Comparison of ENCODE assay signal across 7 mouse cellular contexts in genomic region chr10:53379709-53380106, GRCm38 (mm10). TPM values are rescaled to one million over a fixed set of nuclear protein-coding genes. Genes with fewer than 3 reads are reported as not detected.
DNase-seq lines count a peak whose midpoint lies in the region; ATAC-seq and TF ChIP-seq lines count a peak whose summit lies in the region.

Cep85l (minus strand) TSS chr10:53379947.

- no peaks in the 10 kb centered on the region for H3K36me3 ChIP-seq in intestine, postnatal 0 days (ENCODE audit: control insufficient read depth, insufficient read depth)
- H3K36me3 ChIP-seq in midbrain, embryonic 10.5 days: no peaks in the 10 kb centered on the region

- H3K9me3 ChIP-seq in intestine, postnatal 0 days (ENCODE audit: control insufficient read depth): no peaks in the 10 kb centered on the region
- no peaks in the 10 kb centered on the region for H3K9me3 ChIP-seq in midbrain, embryonic 10.5 days (replicated peaks)

- under 1% methylated on average over 22 of the region's 31 CpGs for WGBS in intestine, postnatal 0 days
- WGBS in midbrain, embryonic 10.5 days: under 1% methylated on average over 31 of the region's 31 CpGs

- peak within 1 kb of the TSS; percentile 72 for H3K4me3 ChIP-seq in intestine, postnatal 0 days (ENCODE audit: low read depth, low read length)
- peak within 1 kb of the TSS; percentile 89 for H3K4me3 ChIP-seq in midbrain, embryonic 10.5 days

- H3K4me1 ChIP-seq in intestine, postnatal 0 days (replicated peaks; ENCODE audit: control insufficient read depth, insufficient read depth, low read length): 0 out of 2 replicates have a peak, but pooled peaks cover 4% of the 10 kb centered on the region
- H3K4me1 ChIP-seq in midbrain, embryonic 10.5 days: peaks cover 25% of the 10 kb centered on the region

- H3K27ac ChIP-seq in intestine, postnatal 0 days (ENCODE audit: low read depth, low read length): peak within 1 kb of the TSS; percentile 89
- peak within 1 kb of the TSS; percentile 94 for H3K27ac ChIP-seq in midbrain, embryonic 10.5 days (replicated peaks)

- peak; percentile 95 for DNase-seq in adrenal gland, postnatal 14 days
- DNase-seq in embryo, embryonic 9.5 days (ENCODE audit: extremely low spot score): peak; percentile 95
- DNase-seq in gastrocnemius, postnatal 4 days (ENCODE audit: low spot score in 2 of 2): peak; percentile 85 to 90
- DNase-seq in left cerebral cortex, postnatal 36 days (ENCODE audit: low spot score in 2 of 2): peak; percentile 86 to 90
- DNase-seq in midbrain, embryonic 10.5 days (ENCODE audit: low spot score): peak; percentile 93
- peak; percentile 81 to 86 for DNase-seq in right cerebral cortex, postnatal 36 days (ENCODE audit: low spot score in 2 of 2)

- H3K9ac ChIP-seq in intestine, postnatal 0 days (ENCODE audit: low read depth, low read length): peak within 1 kb of the TSS; percentile 87

- no peak for TF ChIP-seq CTCF in intestine, postnatal 0 days (IDR thresholded peaks at IDR 0.05; ENCODE audit: low read depth)

- H3K4me2 ChIP-seq in intestine, postnatal 0 days (replicated peaks; ENCODE audit: low read depth): peak within 1 kb of the TSS; percentile 87

- ATAC-seq in intestine, postnatal 0 days: peak; percentile 95

- intact Hi-C loops in left cerebral cortex, postnatal 36 days (cut with DNase I): loop anchor here (5.0 kb wide), 1 partner anchor 48 kb away; no protein-coding TSS in a partner anchor

- no peaks in the 10 kb centered on the region for H3K27me3 ChIP-seq in intestine, postnatal 0 days (replicated peaks; ENCODE audit: control insufficient read depth, insufficient read depth, low read length)
- no peaks in the 10 kb centered on the region for H3K27me3 ChIP-seq in midbrain, embryonic 10.5 days (ENCODE audit: low read depth, poor library complexity, severe bottlenecking)

RNA-seq across cellular contexts. Expression of gene Cep85l, which starts in this region (rescaled TPM):
- 17.3 and 18.0 TPM in 2 replicates for total RNA-seq in adrenal gland, postnatal 14 days (2021)
- total RNA-seq in gastrocnemius, postnatal 4 days (2021): 10 to 100 TPM; 35.9 to 43.5 TPM
- polyA plus RNA-seq in intestine, postnatal 0 days (2015; fragmentation: Nextera tagmentation; extraction: Ambion mirVana): 1.5 and 1.9 TPM in 2 replicates
- total RNA-seq in left cerebral cortex, postnatal 36 days (2021): 10 to 100 TPM; 19.4 to 19.8 TPM
- polyA plus RNA-seq in midbrain, embryonic 10.5 days (2016; fragmentation: Nextera tagmentation; extraction: Ambion mirVana): 2.7 and 3.9 TPM in 2 replicates

Comparison
In these comparisons a context has a peak if more than half of its experiments do, and no peak if none do; other contexts are left out.
1. Peak in every context shown above with its lines: DNase-seq, ATAC-seq, H3K4me3 ChIP-seq and H3K27ac ChIP-seq.